Mouse (Mus musculus) E14TG2a.4 (cell line): ENCODE measurements at regions not wholly inside any gene's neighbourhood (a gene's known extent, or its start where the extent isn't known, plus 50 kb on each side); places are given as distances from the start of the nearest gene placed in this dataset.

ENCODE experiments used
- H3K27me3 ChIP-seq: 2 replicates; pipeline ENCODE4 v1.6.1; 2014; ENCODE audit warnings: low read length, control low read depth; ENCODE audit not compliant: insufficient read depth
- H3K36me3 ChIP-seq: 2 replicates; pipeline ENCODE4 v1.6.1; 2014; ENCODE audit warnings: low read length, control low read depth; ENCODE audit not compliant: insufficient read depth
- H3K4me1 ChIP-seq: replicated peaks from 2 replicates; pipeline ENCODE4 v1.6.1; 2014; ENCODE audit warnings: low read depth, low read length, control low read depth
- H3K4me3 ChIP-seq: replicated peaks from 2 replicates; pipeline ENCODE4 v1.5.1; 2014; ENCODE audit warnings: mild to moderate bottlenecking, low read length
- H3K9me3 ChIP-seq: 2 replicates; pipeline ENCODE4 v1.6.1; 2014; ENCODE audit warnings: low read length, control low read depth
- CTCF ChIP-seq: conservative IDR thresholded peaks from 2 replicates; pipeline ENCODE4 v1.5.1; 2014; ENCODE audit warnings: low read length
- NANOG ChIP-seq: IDR thresholded peaks from 2 replicates; pipeline ENCODE4 v1.6.1; 2014; ENCODE audit warnings: borderline replicate concordance, low read length, mixed read lengths
- POU5F1 ChIP-seq: IDR thresholded peaks from 2 replicates; pipeline ENCODE4 v1.6.1; 2014; ENCODE audit warnings: low read length, borderline replicate concordance

GRCm38 (mm10) chr5:77594719-77595118 lies 186.9 kb upstream of the Igfbp7 start:
- H3K9me3 ChIP-seq: no peaks in the 10 kb centered on the region; the same call in 1 of the 2 replicates
- no peaks in the 10 kb centered on the region for H3K27me3 ChIP-seq
- H3K4me1 ChIP-seq: no peaks in the 10 kb centered on the region
- no peaks in the 10 kb centered on the region for H3K36me3 ChIP-seq
- TF ChIP-seq POU5F1: no peak
- no peak for TF ChIP-seq NANOG
- no peak for TF ChIP-seq CTCF
- H3K4me3 ChIP-seq: no peak overlapping the region

- Histone ChIP-seq H3K9me3 (no peaks in the 10 kb centered on the region; the same call in 1 of the 2 replicates), H3K4me3 (no peak overlapping the region), H3K27me3 (no peaks in the 10 kb centered on the region), H3K36me3 (no peaks in the 10 kb centered on the region), H3K4me1 (no peaks in the 10 kb centered on the region)
- TF ChIP-seq CTCF (no peak), POU5F1 (no peak), NANOG (no peak)
Observed at GRCm38 (mm10) chr5:77589252-77589651, 181.4 kb upstream of the Igfbp7 start.

GRCm38 (mm10) chr5:77581702-77582101 lies 173.9 kb upstream of the Igfbp7 start:
- H3K4me1 ChIP-seq: no peaks in the 10 kb centered on the region
- peaks cover 13% of the 10 kb centered on the region; the same call in 1 of the 2 replicates for H3K9me3 ChIP-seq
- no peak overlapping the region for H3K4me3 ChIP-seq
- TF ChIP-seq NANOG (no peak), CTCF (no peak), POU5F1 (no peak)
- H3K36me3 ChIP-seq: no peaks in the 10 kb centered on the region
- H3K27me3 ChIP-seq: no peaks in the 10 kb centered on the region

- no peak for TF ChIP-seq CTCF
- no peak for TF ChIP-seq NANOG
- TF ChIP-seq POU5F1: no peak
- H3K4me3 ChIP-seq: no peak overlapping the region
- H3K9me3 ChIP-seq: peaks cover 13% of the 10 kb centered on the region; the same call in 1 of the 2 replicates
- H3K4me1 ChIP-seq: no peaks in the 10 kb centered on the region
- H3K27me3 ChIP-seq: no peaks in the 10 kb centered on the region
- H3K36me3 ChIP-seq: no peaks in the 10 kb centered on the region
Observed at GRCm38 (mm10) chr5:77581106-77581638, 173.3 kb upstream of the Igfbp7 start.

- Histone ChIP-seq H3K36me3 (no peaks in the 10 kb centered on the region), H3K4me1 (no peaks in the 10 kb centered on the region), H3K4me3 (no peak overlapping the region), H3K27me3 (no peaks in the 10 kb centered on the region), H3K9me3 (peaks cover 13% of the 10 kb centered on the region; the same call in 1 of the 2 replicates)
- no peak for TF ChIP-seq NANOG
- TF ChIP-seq CTCF: no peak
- TF ChIP-seq POU5F1: no peak
Observed at GRCm38 (mm10) chr5:77579826-77580745, 172.2 kb upstream of the Igfbp7 start.

- Histone ChIP-seq H3K4me3 (no peak overlapping the region), H3K4me1 (no peaks in the 10 kb centered on the region), H3K9me3 (peaks cover 13% of the 10 kb centered on the region; the same call in 1 of the 2 replicates), H3K27me3 (no peaks in the 10 kb centered on the region), H3K36me3 (no peaks in the 10 kb centered on the region)
- no peak for TF ChIP-seq NANOG
- no peak for TF ChIP-seq POU5F1
- TF ChIP-seq CTCF: no peak
Observed at GRCm38 (mm10) chr5:77576881-77577280, 169.0 kb upstream of the Igfbp7 start.

- H3K4me1 ChIP-seq: no peaks in the 10 kb centered on the region
- no peak overlapping the region for H3K4me3 ChIP-seq
- no peak for TF ChIP-seq NANOG
- no peak for TF ChIP-seq CTCF
- TF ChIP-seq POU5F1: no peak
- peaks cover 17% of the 10 kb centered on the region; the same call in 1 of the 2 replicates for H3K9me3 ChIP-seq
- no peaks in the 10 kb centered on the region for H3K36me3 ChIP-seq
- no peaks in the 10 kb centered on the region for H3K27me3 ChIP-seq
Observed at GRCm38 (mm10) chr5:77575780-77576179, 167.9 kb upstream of the Igfbp7 start.

GRCm38 (mm10) chr5:77570364-77570763 lies 162.5 kb upstream of the Igfbp7 start:
- TF ChIP-seq NANOG (no peak), POU5F1 (no peak), CTCF (no peak)
- no peaks in the 10 kb centered on the region for H3K27me3 ChIP-seq
- peaks cover 46% of the 10 kb centered on the region for H3K9me3 ChIP-seq
- H3K36me3 ChIP-seq: no peaks in the 10 kb centered on the region
- no peak overlapping the region for H3K4me3 ChIP-seq
- H3K4me1 ChIP-seq: no peaks in the 10 kb centered on the region
